Mouse (Mus musculus): ENCODE measurements around the gene Atg2a. TPM values are rescaled to one million over a fixed set of nuclear protein-coding genes. Genes with fewer than 3 reads are reported as not detected.
"Not testable (repeated sequence)": the region's sequence is repeated elsewhere in the genome, so short reads cannot be mapped to it uniquely, and the experiment has no call there.

Atg2a gene
- polyA plus RNA-seq, 1 experiment from 2014 or later = 11.1 TPM

GRCm38 (mm10) chr19:6283001-6283400, 41.5 kb downstream of the Atg2a start:
- H3K4me1 ChIP-seq (ENCODE audit: control insufficient read depth, insufficient read depth, low read length) = peaks cover 19% of the 10 kb centered on the region
- H3K27ac ChIP-seq (replicated peaks; ENCODE audit: low read depth, low read length) = no peak overlapping the region
- no peak overlapping the region for H3K4me2 ChIP-seq (ENCODE audit: low read depth, low read length)
- H3K9me3 ChIP-seq (ENCODE audit: control insufficient read depth, low read length) = no peaks in the 10 kb centered on the region
- H3K4me3 ChIP-seq (ENCODE audit: low read depth, low read length) = no peak overlapping the region
- DNase-seq (ENCODE audit: low spot score) (no peak), ATAC-seq (ENCODE audit: low read depth) (no peak)
- peaks cover 70% of the 10 kb centered on the region for H3K36me3 ChIP-seq (ENCODE audit: control insufficient read depth, insufficient read depth, low read length)
- H3K9ac ChIP-seq (ENCODE audit: low read depth, low read length) = no peak overlapping the region
- WGBS = 80% methylated on average over 5 of the region's 5 CpGs
- no peaks in the 10 kb centered on the region for H3K27me3 ChIP-seq (replicated peaks; ENCODE audit: control insufficient read depth, insufficient read depth, low read length)

- no peak overlapping the region; the same call in 1 of the 2 replicates for H3K9ac ChIP-seq (ENCODE audit: low read depth, low read length)
- H3K9me3 ChIP-seq (ENCODE audit: control insufficient read depth, low read length) = no peaks in the 10 kb centered on the region
- WGBS = 87% methylated on average over 12 of the region's 12 CpGs
- DNase-seq (ENCODE audit: low spot score) (no peak), ATAC-seq (ENCODE audit: low read depth) (no peak)
- H3K27ac ChIP-seq (replicated peaks; ENCODE audit: low read depth, low read length) = no peak overlapping the region
- no peaks in the 10 kb centered on the region for H3K27me3 ChIP-seq (replicated peaks; ENCODE audit: control insufficient read depth, insufficient read depth, low read length)
- H3K4me3 ChIP-seq (ENCODE audit: low read depth, low read length) = no peak overlapping the region
- no peak overlapping the region for H3K4me2 ChIP-seq (ENCODE audit: low read depth, low read length)
- H3K36me3 ChIP-seq (ENCODE audit: control insufficient read depth, insufficient read depth, low read length) = peaks cover 72% of the 10 kb centered on the region
- peaks cover 6% of the 10 kb centered on the region for H3K4me1 ChIP-seq (ENCODE audit: control insufficient read depth, insufficient read depth, low read length)
Observed at GRCm38 (mm10) chr19:6284502-6284901, 43.0 kb downstream of the Atg2a start.

- H3K4me2 ChIP-seq (ENCODE audit: low read depth, low read length) = no peak overlapping the region
- H3K27ac ChIP-seq (replicated peaks; ENCODE audit: low read depth, low read length) = no peak overlapping the region
- H3K9ac ChIP-seq (ENCODE audit: low read depth, low read length) = no peak overlapping the region
- no peaks in the 10 kb centered on the region for H3K27me3 ChIP-seq (replicated peaks; ENCODE audit: control insufficient read depth, insufficient read depth, low read length)
- no peak for ATAC-seq (ENCODE audit: low read depth)
- 51% methylated on average over 8 of the region's 8 CpGs for WGBS
- no peak for DNase-seq (ENCODE audit: low spot score)
- no peak overlapping the region for H3K4me3 ChIP-seq (ENCODE audit: low read depth, low read length)
- peaks cover 75% of the 10 kb centered on the region for H3K36me3 ChIP-seq (ENCODE audit: control insufficient read depth, insufficient read depth, low read length)
- H3K9me3 ChIP-seq (ENCODE audit: control insufficient read depth, low read length) = no peaks in the 10 kb centered on the region
- no peaks in the 10 kb centered on the region for H3K4me1 ChIP-seq (ENCODE audit: control insufficient read depth, insufficient read depth, low read length)
Observed at GRCm38 (mm10) chr19:6285226-6285625, 43.8 kb downstream of the Atg2a start.

GRCm38 (mm10) chr19:6285632-6286433, 44.4 kb downstream of the Atg2a start:
- Histone ChIP-seq H3K27ac (replicated peaks; ENCODE audit: low read depth, low read length) (no peak overlapping the region), H3K4me2 (ENCODE audit: low read depth, low read length) (no peak overlapping the region), H3K4me1 (ENCODE audit: control insufficient read depth, insufficient read depth, low read length) (no peaks in the 10 kb centered on the region), H3K27me3 (replicated peaks; ENCODE audit: control insufficient read depth, insufficient read depth, low read length) (no peaks in the 10 kb centered on the region), H3K36me3 (ENCODE audit: control insufficient read depth, insufficient read depth, low read length) (peaks cover 70% of the 10 kb centered on the region), H3K4me3 (ENCODE audit: low read depth, low read length) (no peak overlapping the region), H3K9me3 (ENCODE audit: control insufficient read depth, low read length) (no peaks in the 10 kb centered on the region), H3K9ac (ENCODE audit: low read depth, low read length) (peak overlapping the region; percentile 5; the same call in 1 of the 2 replicates)
- no peak for DNase-seq (ENCODE audit: low spot score)
- 73% methylated on average over 7 of the region's 7 CpGs for WGBS
- no peak for ATAC-seq (ENCODE audit: low read depth)

- peak overlapping the region; percentile 5; the same call in 1 of the 2 replicates for H3K9ac ChIP-seq (ENCODE audit: low read depth, low read length)
- H3K27me3 ChIP-seq (replicated peaks; ENCODE audit: control insufficient read depth, insufficient read depth, low read length) = no peaks in the 10 kb centered on the region
- no peaks in the 10 kb centered on the region for H3K4me1 ChIP-seq (ENCODE audit: control insufficient read depth, insufficient read depth, low read length)
- H3K4me3 ChIP-seq (ENCODE audit: low read depth, low read length) = no peak overlapping the region
- WGBS = 89% methylated on average over 19 of the region's 19 CpGs
- peaks cover 66% of the 10 kb centered on the region for H3K36me3 ChIP-seq (ENCODE audit: control insufficient read depth, insufficient read depth, low read length)
- peak; percentile 29 for DNase-seq (ENCODE audit: low spot score)
- H3K27ac ChIP-seq (replicated peaks; ENCODE audit: low read depth, low read length) = no peak overlapping the region
- no peaks in the 10 kb centered on the region for H3K9me3 ChIP-seq (ENCODE audit: control insufficient read depth, low read length)
- peak; percentile 35; the same call in 1 of the 2 replicates for ATAC-seq (ENCODE audit: low read depth)
- no peak overlapping the region for H3K4me2 ChIP-seq (ENCODE audit: low read depth, low read length)
Observed at GRCm38 (mm10) chr19:6286434-6287401, 45.2 kb downstream of the Atg2a start.

GRCm38 (mm10) chr19:6288236-6288894, 46.9 kb downstream of the Atg2a start:
- Histone ChIP-seq H3K4me1 (ENCODE audit: control insufficient read depth, insufficient read depth, low read length) (no peaks in the 10 kb centered on the region), H3K36me3 (ENCODE audit: control insufficient read depth, insufficient read depth, low read length) (peaks cover 60% of the 10 kb centered on the region), H3K9ac (ENCODE audit: low read depth, low read length) (peak overlapping the region; percentile 25), H3K27ac (replicated peaks; ENCODE audit: low read depth, low read length) (peak overlapping the region; percentile 28; the same call in 1 of the 2 replicates), H3K9me3 (ENCODE audit: control insufficient read depth, low read length) (no peaks in the 10 kb centered on the region), H3K4me3 (ENCODE audit: low read depth, low read length) (no peak overlapping the region), H3K4me2 (ENCODE audit: low read depth, low read length) (no peak overlapping the region), H3K27me3 (replicated peaks; ENCODE audit: control insufficient read depth, insufficient read depth, low read length) (no peaks in the 10 kb centered on the region)
- ATAC-seq (ENCODE audit: low read depth) (no peak), DNase-seq (ENCODE audit: low spot score) (no peak)
- WGBS = 62% methylated on average over 13 of the region's 13 CpGs

GRCm38 (mm10) chr19:6289696-6290238, 48.3 kb downstream of the Atg2a start:
- no peak for DNase-seq (ENCODE audit: low spot score)
- Histone ChIP-seq H3K4me2 (ENCODE audit: low read depth, low read length) (no peak overlapping the region), H3K9me3 (ENCODE audit: control insufficient read depth, low read length) (no peaks in the 10 kb centered on the region), H3K4me3 (ENCODE audit: low read depth, low read length) (no peak overlapping the region), H3K9ac (ENCODE audit: low read depth, low read length) (no peak overlapping the region), H3K4me1 (ENCODE audit: control insufficient read depth, insufficient read depth, low read length) (no peaks in the 10 kb centered on the region), H3K36me3 (ENCODE audit: control insufficient read depth, insufficient read depth, low read length) (peaks cover 61% of the 10 kb centered on the region), H3K27ac (replicated peaks; ENCODE audit: low read depth, low read length) (no peak overlapping the region), H3K27me3 (replicated peaks; ENCODE audit: control insufficient read depth, insufficient read depth, low read length) (no peaks in the 10 kb centered on the region)
- 94% methylated on average over 14 of the region's 14 CpGs for WGBS
- ATAC-seq (ENCODE audit: low read depth) = no peak

GRCm38 (mm10) chr19:6290720-6291116, 49.2 kb downstream of the Atg2a start:
- not testable (repeated sequence) for H3K4me2 ChIP-seq (ENCODE audit: low read depth, low read length); H3K27ac ChIP-seq (replicated peaks; ENCODE audit: low read depth, low read length); H3K27me3 ChIP-seq (replicated peaks; ENCODE audit: control insufficient read depth, insufficient read depth, low read length); ATAC-seq (ENCODE audit: low read depth); H3K9me3 ChIP-seq (ENCODE audit: control insufficient read depth, low read length); DNase-seq (ENCODE audit: low spot score); H3K9ac ChIP-seq (ENCODE audit: low read depth, low read length); H3K4me3 ChIP-seq (ENCODE audit: low read depth, low read length); H3K4me1 ChIP-seq (ENCODE audit: control insufficient read depth, insufficient read depth, low read length)
- 98% methylated on average over 5 of the region's 6 CpGs for WGBS
- peaks cover 62% of the 10 kb centered on the region for H3K36me3 ChIP-seq (ENCODE audit: control insufficient read depth, insufficient read depth, low read length)

Data from embryonic facial prominence, embryonic 14.5 days (tissue).